In the genomic region with DNA sequence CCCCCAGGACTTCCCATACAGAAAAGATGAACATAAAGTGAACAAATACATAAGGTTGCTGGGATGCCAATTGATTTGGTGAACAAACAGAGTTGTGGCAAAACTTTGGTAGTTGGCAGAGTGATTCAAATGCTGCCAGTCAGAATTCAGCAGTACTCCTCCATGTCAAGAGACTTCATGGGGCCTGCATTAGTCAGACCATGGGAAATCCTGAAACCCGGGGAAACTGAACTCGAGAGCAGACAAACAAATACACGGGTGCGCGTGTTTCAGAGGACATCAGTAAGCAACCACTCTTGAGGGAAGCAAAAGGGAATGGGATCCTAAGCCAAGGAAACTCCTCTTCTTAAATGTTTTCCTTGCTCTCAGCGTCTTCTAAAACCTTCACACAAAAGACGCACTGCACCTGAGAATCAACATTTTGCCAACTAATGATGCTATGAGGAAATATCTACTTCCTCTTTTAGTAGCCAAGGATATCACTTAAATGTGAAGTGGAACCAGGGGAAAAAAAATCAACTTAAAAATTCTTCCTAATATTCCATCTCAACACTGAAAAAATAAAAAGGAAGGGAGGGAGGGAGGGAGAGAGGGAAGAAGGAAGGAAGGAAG, we compare ENCODE assay signal across 27 mouse cellular contexts.
DNase-seq lines count a peak whose midpoint lies in the region; ATAC-seq and TF ChIP-seq lines count a peak whose summit lies in the region.
"Had no signal": no experiment of that assay in that cellular context is flagged by ENCODE, and none has a peak within 500 bp of the region (broad histone marks: within the 10 kb centered on the region; RNA-seq: fewer than 3 reads in every experiment).

No protein-coding gene starts in this region.

- no peak overlapping the region for H3K27ac ChIP-seq in lung, postnatal 0 days (ENCODE audit: low read length)
- H3K27ac ChIP-seq in liver, embryonic 12.5 days, result no peak overlapping the region
- H3K27ac ChIP-seq: forebrain, embryonic 12.5 days; heart, adult 2 months; hindbrain, embryonic 14.5 days; kidney, embryonic 15.5 days; limb, embryonic 13.5 days; liver, embryonic 13.5 days had no signal

- H3K9me3 ChIP-seq in lung, postnatal 0 days (ENCODE audit: low read length), result no peaks in the 10 kb centered on the region
- H3K9me3 ChIP-seq in liver, embryonic 12.5 days (replicated peaks), result no peaks in the 10 kb centered on the region
- H3K9me3 ChIP-seq: forebrain, embryonic 12.5 days; heart, embryonic 12.5 days; kidney, embryonic 15.5 days; limb, embryonic 13.5 days; liver, embryonic 13.5 days had no signal

- no peak overlapping the region for H3K9ac ChIP-seq in lung, postnatal 0 days (replicated peaks; ENCODE audit: low read depth)
- H3K9ac ChIP-seq in liver, embryonic 12.5 days, result no peak overlapping the region
- H3K9ac ChIP-seq: forebrain, embryonic 12.5 days; forebrain, postnatal 0 days; heart, embryonic 12.5 days; hindbrain, embryonic 14.5 days; kidney, embryonic 15.5 days; limb, embryonic 13.5 days; liver, embryonic 13.5 days had no signal

- WGBS in lung, postnatal 0 days, result 79% methylated on average over 7 of the region's 7 CpGs
- WGBS in liver, embryonic 12.5 days (ENCODE audit: insufficient replicate concordance), result 85% methylated on average over 7 of the region's 7 CpGs

- no peaks in the 10 kb centered on the region for H3K36me3 ChIP-seq in lung, postnatal 0 days (ENCODE audit: insufficient read depth, low read length)
- peaks cover 8% of the 10 kb centered on the region for H3K36me3 ChIP-seq in liver, embryonic 12.5 days
- H3K36me3 ChIP-seq: forebrain, embryonic 12.5 days; heart, embryonic 12.5 days; kidney, embryonic 15.5 days; limb, embryonic 13.5 days; liver, embryonic 13.5 days had no signal

- DNase-seq in lung, postnatal 0 days (ENCODE audit: low spot score), result peak; percentile 22
- no peak for DNase-seq in lung, postnatal 14 days
- peak; percentile 44 for DNase-seq in MEL-GATA-1-ER (ENCODE audit: extremely low read depth, low read depth)
- DNase-seq in frontal cortex, postnatal 25 days (ENCODE audit: low spot score in 2 of 2), result no peak
- DNase-seq: adrenal gland, postnatal 14 days; cerebellum, adult 11-12 months; cerebellum, adult 9-11 months; forebrain, postnatal 0 days; gastrocnemius, postnatal 14 days; heart, adult 2 months; heart, postnatal 4 days; kidney, adult 18-20 months; kidney, postnatal 4 days; liver, embryonic 13.5 days; lung, adult 18-20 months; lung, postnatal 10 days; right cerebral cortex, postnatal 4 days had no signal

- H3K27me3 ChIP-seq in lung, postnatal 0 days (replicated peaks; ENCODE audit: insufficient read depth, low read length), result no peaks in the 10 kb centered on the region
- no peaks in the 10 kb centered on the region for H3K27me3 ChIP-seq in liver, embryonic 12.5 days (replicated peaks)
- H3K27me3 ChIP-seq: forebrain, embryonic 12.5 days; heart, embryonic 12.5 days; kidney, embryonic 15.5 days; limb, embryonic 13.5 days; liver, embryonic 13.5 days had no signal

- H3K4me2 ChIP-seq in lung, postnatal 0 days (replicated peaks; ENCODE audit: low read depth, low read length), result no peak overlapping the region
- H3K4me2 ChIP-seq in liver, embryonic 12.5 days, result no peak overlapping the region
- H3K4me2 ChIP-seq: forebrain, embryonic 12.5 days; heart, embryonic 12.5 days; hindbrain, embryonic 14.5 days; kidney, embryonic 15.5 days; limb, embryonic 13.5 days; liver, embryonic 13.5 days; midbrain, embryonic 11.5 days had no signal

- no peak for TF ChIP-seq EP300 in lung, postnatal 0 days (IDR thresholded peaks at IDR 0.05)

- H3K4me1 ChIP-seq in lung, postnatal 0 days (ENCODE audit: insufficient read depth, low read depth, low read length), result no peaks in the 10 kb centered on the region
- H3K4me1 ChIP-seq in liver, embryonic 12.5 days, result 0 out of 2 replicates have a peak, but pooled peaks cover 2% of the 10 kb centered on the region
- H3K4me1 ChIP-seq: heart, embryonic 12.5 days had no signal

- ATAC-seq in lung, postnatal 0 days, result no peak
- peak; percentile 95 for ATAC-seq in megakaryocyte, adult 5-6 weeks (ENCODE audit: poor library complexity, severe bottlenecking)
- no peak for ATAC-seq in liver, embryonic 12.5 days
- ATAC-seq in erythroblast, adult 5-6 weeks (replicated peaks; ENCODE audit: low FRiP score, poor library complexity, severe bottlenecking), result no peak
- ATAC-seq: midbrain, embryonic 16.5 days had no signal

- TF ChIP-seq CTCF in lung, postnatal 0 days (IDR thresholded peaks at IDR 0.05), result no peak

- H3K4me3 ChIP-seq in lung, postnatal 0 days (ENCODE audit: low read depth, low read length), result no peak overlapping the region
- H3K4me3 ChIP-seq in liver, embryonic 12.5 days, result no peak overlapping the region
- H3K4me3 ChIP-seq: forebrain, embryonic 12.5 days; heart, adult 2 months; heart, embryonic 12.5 days; kidney, embryonic 15.5 days; limb, embryonic 13.5 days; liver, embryonic 13.5 days had no signal

Comparison
In these comparisons a context has a peak if more than half of its experiments do, and no peak if none do; other contexts are left out.
1. DNase-seq: peak in lung, postnatal 0 days (single experiment) and MEL-GATA-1-ER (single experiment); none in lung, postnatal 14 days (single experiment) and frontal cortex, postnatal 25 days (0 of 2).